Mouse (Mus musculus) kidney, adult 11 months (tissue): ENCODE data around the gene Batf.
"Not testable (repeated sequence)": the region's sequence is repeated elsewhere in the genome, so short reads cannot be mapped to it uniquely, and the experiment has no call there.

Experiments
- DNase-seq: peaks from one replicate; pipeline ENCODE4 v3.0.0; 2022

Batf gene

GRCm38 (mm10) chr12:85684411-85685275 is 1.8 kb upstream of the Batf start:
- DNase-seq: no peak

- no peak for DNase-seq
These were observed 706 bp downstream of the Batf start for GRCm38 (mm10) chr12:85687217-85687533.

- no peak for DNase-seq
These were observed 1.4 kb downstream of the Batf start for GRCm38 (mm10) chr12:85687846-85688245.

- DNase-seq: no peak
These were observed 9.3 kb downstream of the Batf start for GRCm38 (mm10) chr12:85695787-85696186.

- no peak for DNase-seq
These were observed 10.0 kb downstream of the Batf start for GRCm38 (mm10) chr12:85696436-85696835.

- not testable (repeated sequence) for DNase-seq
These were observed 11.7 kb downstream of the Batf start for GRCm38 (mm10) chr12:85698179-85698578.

GRCm38 (mm10) chr12:85700191-85700841 is 13.8 kb downstream of the Batf start:
- no peak for DNase-seq

GRCm38 (mm10) chr12:85700842-85701223 is 14.4 kb downstream of the Batf start:
- DNase-seq: no peak

GRCm38 (mm10) chr12:85702166-85703055 is 15.9 kb downstream of the Batf start:
- DNase-seq: no peak

GRCm38 (mm10) chr12:85703507-85703906 is 17.0 kb downstream of the Batf start:
- no peak for DNase-seq

- DNase-seq: no peak
These were observed 18.1 kb downstream of the Batf start for GRCm38 (mm10) chr12:85704566-85704965.

GRCm38 (mm10) chr12:85705002-85705830 is 18.7 kb downstream of the Batf start:
- peak; percentile 67 for DNase-seq

- no peak for DNase-seq
These were observed 19.5 kb downstream of the Batf start for GRCm38 (mm10) chr12:85705831-85706530.

- no peak for DNase-seq
These were observed 20.4 kb downstream of the Batf start for GRCm38 (mm10) chr12:85706906-85707305.

GRCm38 (mm10) chr12:85707391-85707790 is 20.9 kb downstream of the Batf start:
- DNase-seq: no peak

- DNase-seq: no peak
These were observed 22.1 kb downstream of the Batf start for GRCm38 (mm10) chr12:85708556-85708955.

GRCm38 (mm10) chr12:85710695-85711094 is 24.2 kb downstream of the Batf start:
- DNase-seq: no peak

- DNase-seq: no peak
These were observed 26.1 kb downstream of the Batf start for GRCm38 (mm10) chr12:85712587-85712986.

GRCm38 (mm10) chr12:85714126-85714525 is 27.7 kb downstream of the Batf start:
- DNase-seq: no peak

- DNase-seq: no peak
These were observed 38.8 kb downstream of the Batf start for GRCm38 (mm10) chr12:85725306-85725705.

GRCm38 (mm10) chr12:85726729-85727397 is 40.4 kb downstream of the Batf start:
- no peak for DNase-seq
